Mouse (Mus musculus) heart, postnatal 10 days (tissue): Measurements from ENCODE around the gene Sept11. TPM values are rescaled to one million over a fixed set of nuclear protein-coding genes. Genes with fewer than 3 reads are reported as not detected.

Experiments used
- DNase-seq, 2 experiments: peaks; one replicate each; pipeline ENCODE4 v3.0.0; 2021
- intact Hi-C: fragments of 180-260 bp; cut with DNase I; formaldehyde crosslinking; loops from one replicate; pipeline ENCODE4 v1.15.1; 2025
- total RNA-seq, 2 experiments: library from RNA; stranded (reverse); gene quantifications; 2 replicates each; pipeline ENCODE4 v1.2.3; 2021

Sept11 gene
- total RNA-seq, 2 experiments from 2014 or later, result 82.1 to 91.4 TPM

GRCm38 (mm10) chr5:93163541-93163940, 70.3 kb downstream of the Sept11 start:
- intact Hi-C loops, result loop anchor here (1.0 to 5.0 kb wide), 6 partner anchors 71 to 481 kb away; partner anchors contain the start of genes Sept11 and Shroom3
- DNase-seq, result peak; percentile 78 to 80

GRCm38 (mm10) chr5:93167919-93168516, 74.8 kb downstream of the Sept11 start:
- intact Hi-C loops, result no loop called here
- DNase-seq, result no peak

GRCm38 (mm10) chr5:93168654-93169053, 75.4 kb downstream of the Sept11 start:
- intact Hi-C loops, result no loop called here
- DNase-seq, result no peak

- intact Hi-C loops, result no loop called here
These were observed 78.2 kb downstream of the Sept11 start for GRCm38 (mm10) chr5:93171420-93171819.

GRCm38 (mm10) chr5:93172536-93172935, 79.3 kb downstream of the Sept11 start:
- intact Hi-C loops, result no loop called here
- DNase-seq, result no peak

More at GRCm38 (mm10) chr5:93171420-93171819, 78.2 kb downstream of the Sept11 start:
- DNase-seq, result no peak

GRCm38 (mm10) chr5:93174675-93175074, 81.4 kb downstream of the Sept11 start:
- intact Hi-C loops, result no loop called here
- DNase-seq, result no peak

- intact Hi-C loops, result loop anchor here (1.0 kb wide), 1 partner anchor 90 kb away; no protein-coding TSS in a partner anchor
These were observed 85.4 kb downstream of the Sept11 start for GRCm38 (mm10) chr5:93178616-93179015.

GRCm38 (mm10) chr5:93180252-93180651, 87.0 kb downstream of the Sept11 start:
- intact Hi-C loops, result no loop called here
- peak; percentile 27 to 52 for DNase-seq

More at GRCm38 (mm10) chr5:93178616-93179015, 85.4 kb downstream of the Sept11 start:
- no peak for DNase-seq

GRCm38 (mm10) chr5:93183311-93183710, 90.1 kb downstream of the Sept11 start:
- intact Hi-C loops, result no loop called here
- no peak for DNase-seq

GRCm38 (mm10) chr5:93184548-93184947, 91.3 kb downstream of the Sept11 start:
- intact Hi-C loops, result no loop called here
- DNase-seq, result no peak

GRCm38 (mm10) chr5:93189607-93190006, 96.4 kb downstream of the Sept11 start:
- intact Hi-C loops, result no loop called here
- DNase-seq, result peak; percentile 36 to 43

GRCm38 (mm10) chr5:93190428-93190827, 97.2 kb downstream of the Sept11 start:
- intact Hi-C loops, result no loop called here
- no peak for DNase-seq

GRCm38 (mm10) chr5:93198232-93198631, 105.0 kb downstream of the Sept11 start:
- intact Hi-C loops, result no loop called here
- no peak for DNase-seq

GRCm38 (mm10) chr5:93201181-93201580, 107.9 kb downstream of the Sept11 start:
- intact Hi-C loops, result no loop called here
- DNase-seq, result no peak

GRCm38 (mm10) chr5:93205371-93206108, 112.3 kb downstream of the Sept11 start:
- intact Hi-C loops, result loop anchor here (1.0 kb wide), 1 partner anchor 62 kb away; the partner anchor contains the start of gene Ccng2
- peak; percentile 60 to 69 for DNase-seq

- intact Hi-C loops, result loop anchor here (1.0 kb wide), 1 partner anchor 61 kb away; the partner anchor contains the start of gene Ccng2
- peak; percentile 96 to 97 for DNase-seq
These were observed 113.1 kb downstream of the Sept11 start, which contains the start of the genes Ccni and 2010109A12Rik for GRCm38 (mm10) chr5:93206109-93207005. TSS of gene Ccni (minus strand) at chr5:93206495. TSS of gene 2010109A12Rik (plus strand) at chr5:93206518.

GRCm38 (mm10) chr5:93207006-93207348, 113.7 kb downstream of the Sept11 start:
- intact Hi-C loops, result no loop called here
- DNase-seq, result peak in 1 of 2 experiments; percentile 61

GRCm38 (mm10) chr5:93207555-93207954, 114.3 kb downstream of the Sept11 start:
- intact Hi-C loops, result no loop called here
- no peak for DNase-seq

GRCm38 (mm10) chr5:93218375-93218774, 125.1 kb downstream of the Sept11 start:
- intact Hi-C loops, result no loop called here
- no peak for DNase-seq

- intact Hi-C loops, result no loop called here
- DNase-seq, result peak; percentile 44 to 47
These were observed 128.4 kb downstream of the Sept11 start for GRCm38 (mm10) chr5:93221661-93222060.

- no peak for DNase-seq
- intact Hi-C loops, result no loop called here
These were observed 131.3 kb downstream of the Sept11 start for GRCm38 (mm10) chr5:93224549-93224948.
